Mouse (Mus musculus) limb, embryonic 15.5 days (tissue): ENCODE measurements at regions not wholly inside any gene's neighbourhood (a gene's known extent, or its start where the extent isn't known, plus 50 kb on each side); places are given as distances from the start of the nearest gene placed in this dataset.
A peak's percentile ranks its signal among the peaks of the same experiment; 100 is the strongest.

Source experiments
- ATAC-seq: fragments of 200-750 bp; cut with Nextera tagmentation; 2 replicates; pipeline ENCODE4 v1.8.0; 2017; ENCODE audit warnings: low read depth, moderate TSS enrichment; ENCODE audit not compliant: insufficient number of reproducible peaks, low FRiP score, low TSS enrichment
- H3K27ac ChIP-seq: fragments of 300-500 bp; sonication (generic); 2 replicates; pipeline ENCODE4 v1.5.1; 2015; ENCODE audit warnings: moderate library complexity, mild to moderate bottlenecking, inconsistent platforms
- H3K27me3 ChIP-seq: fragments of 300-500 bp; sonication (generic); 2 replicates; pipeline ENCODE4 v1.6.1; 2015; ENCODE audit warnings: inconsistent platforms
- H3K36me3 ChIP-seq: fragments of 300-500 bp; sonication (generic); 2 replicates; pipeline ENCODE4 v1.6.1; 2015; ENCODE audit warnings: inconsistent platforms
- H3K4me1 ChIP-seq: fragments of 300-500 bp; sonication (generic); 2 replicates; pipeline ENCODE4 v1.6.1; 2015; ENCODE audit warnings: inconsistent platforms
- H3K4me2 ChIP-seq: fragments of 300-500 bp; sonication (generic); 2 replicates; pipeline ENCODE4 v1.6.1; 2015; ENCODE audit warnings: mild to moderate bottlenecking, inconsistent platforms
- H3K4me3 ChIP-seq: fragments of 300-500 bp; sonication (generic); 2 replicates; pipeline ENCODE4 v1.5.1; 2015; ENCODE audit warnings: mild to moderate bottlenecking, inconsistent platforms
- H3K9ac ChIP-seq: fragments of 300-500 bp; sonication (generic); 2 replicates; pipeline ENCODE4 v1.6.1; 2015; ENCODE audit warnings: inconsistent platforms
- H3K9me3 ChIP-seq: fragments of 300-500 bp; sonication (generic); 2 replicates; pipeline ENCODE4 v1.6.1; 2016; ENCODE audit warnings: inconsistent platforms
- WGBS: fragments of 180-500 bp; shearing (Covaris S2); methylation state at CpG from one replicate; pipeline ENCODE4 v1.1.7; 2015; 5-methylcytosine and 5-hydroxymethylcytosine counted together

GRCm38 (mm10) chr4:9047151-9047550, 808.3 kb upstream of the Car8 start:
- WGBS = 56% methylated on average over 4 of the region's 4 CpGs
- ATAC-seq = no peak
- no peak overlapping the region for H3K27ac ChIP-seq
- H3K9ac ChIP-seq = no peak overlapping the region
- H3K4me1 ChIP-seq = no peaks in the 10 kb centered on the region
- no peaks in the 10 kb centered on the region for H3K36me3 ChIP-seq
- H3K27me3 ChIP-seq = no peaks in the 10 kb centered on the region
- H3K4me2 ChIP-seq = no peak overlapping the region
- H3K9me3 ChIP-seq = no peaks in the 10 kb centered on the region
- H3K4me3 ChIP-seq = no peak overlapping the region

- H3K9ac ChIP-seq = no peak overlapping the region
Observed at GRCm38 (mm10) chr4:9046436-9046835, 807.6 kb upstream of the Car8 start.

GRCm38 (mm10) chr4:9046030-9046429, 807.2 kb upstream of the Car8 start:
- no peak for ATAC-seq
- Histone ChIP-seq H3K4me3 (no peak overlapping the region), H3K4me2 (no peak overlapping the region), H3K9me3 (no peaks in the 10 kb centered on the region), H3K27ac (no peak overlapping the region), H3K4me1 (no peaks in the 10 kb centered on the region), H3K27me3 (no peaks in the 10 kb centered on the region), H3K9ac (no peak overlapping the region), H3K36me3 (no peaks in the 10 kb centered on the region)
- WGBS = 79% methylated on average over 4 of the region's 4 CpGs

More at GRCm38 (mm10) chr4:9046436-9046835, 807.6 kb upstream of the Car8 start:
- no peaks in the 10 kb centered on the region for H3K4me1 ChIP-seq
- H3K27ac ChIP-seq = no peak overlapping the region
- no peak overlapping the region for H3K4me3 ChIP-seq
- H3K9me3 ChIP-seq = no peaks in the 10 kb centered on the region
- H3K4me2 ChIP-seq = no peak overlapping the region
- H3K27me3 ChIP-seq = no peaks in the 10 kb centered on the region
- no peaks in the 10 kb centered on the region for H3K36me3 ChIP-seq
- 87% methylated on average over 14 of the region's 14 CpGs for WGBS
- ATAC-seq = no peak

GRCm38 (mm10) chr4:9036005-9036404, 797.2 kb upstream of the Car8 start:
- no peaks in the 10 kb centered on the region for H3K9me3 ChIP-seq
- H3K4me3 ChIP-seq = no peak overlapping the region
- no peaks in the 10 kb centered on the region for H3K36me3 ChIP-seq
- no peak overlapping the region for H3K9ac ChIP-seq
- no peak for ATAC-seq
- no peak overlapping the region for H3K4me2 ChIP-seq
- 71% methylated on average over 4 of the region's 4 CpGs for WGBS
- no peak overlapping the region for H3K27ac ChIP-seq
- 0 out of 2 replicates have a peak, but pooled peaks cover 2% of the 10 kb centered on the region for H3K27me3 ChIP-seq
- H3K4me1 ChIP-seq = peaks cover 2% of the 10 kb centered on the region; the same call in 1 of the 2 replicates

- no peak for ATAC-seq
- no peak overlapping the region for H3K4me3 ChIP-seq
- no peaks in the 10 kb centered on the region for H3K36me3 ChIP-seq
- no peak overlapping the region for H3K9ac ChIP-seq
- H3K27me3 ChIP-seq = peaks cover 2% of the 10 kb centered on the region; the same call in 1 of the 2 replicates
- WGBS = 39% methylated on average over 4 of the region's 4 CpGs
- peaks cover 2% of the 10 kb centered on the region; the same call in 1 of the 2 replicates for H3K4me1 ChIP-seq
- H3K9me3 ChIP-seq = no peaks in the 10 kb centered on the region
- no peak overlapping the region for H3K27ac ChIP-seq
- H3K4me2 ChIP-seq = no peak overlapping the region
Observed at GRCm38 (mm10) chr4:9035350-9035749, 796.5 kb upstream of the Car8 start.

GRCm38 (mm10) chr4:9034280-9034679, 795.4 kb upstream of the Car8 start:
- no peak overlapping the region for H3K9ac ChIP-seq
- no peaks in the 10 kb centered on the region for H3K36me3 ChIP-seq
- ATAC-seq = no peak
- H3K4me3 ChIP-seq = no peak overlapping the region
- H3K27ac ChIP-seq = no peak overlapping the region
- no peaks in the 10 kb centered on the region for H3K9me3 ChIP-seq
- H3K4me1 ChIP-seq = peaks cover 2% of the 10 kb centered on the region; the same call in 1 of the 2 replicates
- WGBS = 47% methylated on average over 4 of the region's 4 CpGs
- no peak overlapping the region for H3K4me2 ChIP-seq
- peaks cover 2% of the 10 kb centered on the region; the same call in 1 of the 2 replicates for H3K27me3 ChIP-seq

- WGBS = 76% methylated on average over 6 of the region's 6 CpGs
- Histone ChIP-seq H3K9ac (no peak overlapping the region), H3K36me3 (no peaks in the 10 kb centered on the region), H3K4me3 (no peak overlapping the region), H3K9me3 (no peaks in the 10 kb centered on the region), H3K27me3 (peaks cover 2% of the 10 kb centered on the region; the same call in 1 of the 2 replicates), H3K27ac (no peak overlapping the region), H3K4me1 (peaks cover 6% of the 10 kb centered on the region; the same call in 1 of the 2 replicates), H3K4me2 (no peak overlapping the region)
- no peak for ATAC-seq
Observed at GRCm38 (mm10) chr4:9033106-9033642, 794.3 kb upstream of the Car8 start.

GRCm38 (mm10) chr4:9031634-9032033, 792.8 kb upstream of the Car8 start:
- H3K4me2 ChIP-seq = no peak overlapping the region
- peaks cover 2% of the 10 kb centered on the region; the same call in 1 of the 2 replicates for H3K27me3 ChIP-seq
- no peaks in the 10 kb centered on the region for H3K36me3 ChIP-seq
- no peak for ATAC-seq
- H3K9me3 ChIP-seq = no peaks in the 10 kb centered on the region
- H3K9ac ChIP-seq = no peak overlapping the region
- peaks cover 13% of the 10 kb centered on the region for H3K4me1 ChIP-seq
- WGBS = 29% methylated on average over 6 of the region's 6 CpGs
- no peak overlapping the region for H3K4me3 ChIP-seq
- no peak overlapping the region for H3K27ac ChIP-seq

GRCm38 (mm10) chr4:9028946-9029345, 790.1 kb upstream of the Car8 start:
- Histone ChIP-seq H3K27me3 (peaks cover 16% of the 10 kb centered on the region; the same call in 1 of the 2 replicates), H3K9ac (no peak overlapping the region), H3K27ac (no peak overlapping the region), H3K36me3 (no peaks in the 10 kb centered on the region), H3K4me1 (peaks cover 11% of the 10 kb centered on the region), H3K4me2 (peak overlapping the region; percentile 84), H3K9me3 (no peaks in the 10 kb centered on the region), H3K4me3 (peak overlapping the region; percentile 41; the same call in 1 of the 2 replicates)
- ATAC-seq = no peak
- whole genome bisulfite sequencing = 18% methylated on average over 6 of the region's 6 CpGs

- H3K4me2 ChIP-seq = peak overlapping the region; percentile 84
- no peaks in the 10 kb centered on the region for H3K36me3 ChIP-seq
- peaks cover 11% of the 10 kb centered on the region for H3K4me1 ChIP-seq
- H3K4me3 ChIP-seq = peak overlapping the region; percentile 41
- H3K9me3 ChIP-seq = no peaks in the 10 kb centered on the region
- no peak overlapping the region for H3K27ac ChIP-seq
- WGBS = 1% methylated on average over 12 of the region's 12 CpGs
- peaks cover 21% of the 10 kb centered on the region; the same call in 1 of the 2 replicates for H3K27me3 ChIP-seq
- no peak overlapping the region for H3K9ac ChIP-seq
- no peak for ATAC-seq
Observed at GRCm38 (mm10) chr4:9028475-9028874, 789.6 kb upstream of the Car8 start.

GRCm38 (mm10) chr4:9027798-9028404, 789.1 kb upstream of the Car8 start:
- H3K27ac ChIP-seq = no peak overlapping the region
- peak; percentile 70 for ATAC-seq
- peak overlapping the region; percentile 23; the same call in 1 of the 2 replicates for H3K9ac ChIP-seq
- no peaks in the 10 kb centered on the region for H3K36me3 ChIP-seq
- peaks cover 11% of the 10 kb centered on the region for H3K4me1 ChIP-seq
- no peaks in the 10 kb centered on the region for H3K9me3 ChIP-seq
- H3K4me3 ChIP-seq = peak overlapping the region; percentile 41
- H3K4me2 ChIP-seq = peak overlapping the region; percentile 84
- peaks cover 27% of the 10 kb centered on the region for H3K27me3 ChIP-seq
- WGBS = 0% methylated on average over 30 of the region's 30 CpGs

- Histone ChIP-seq H3K9ac (no peak overlapping the region), H3K4me2 (peak overlapping the region; percentile 84), H3K27ac (no peak overlapping the region), H3K27me3 (peaks cover 32% of the 10 kb centered on the region), H3K4me3 (peak overlapping the region; percentile 41; the same call in 1 of the 2 replicates), H3K9me3 (no peaks in the 10 kb centered on the region), H3K36me3 (no peaks in the 10 kb centered on the region), H3K4me1 (peaks cover 11% of the 10 kb centered on the region)
- ATAC-seq = no peak
- 5% methylated on average over 7 of the region's 7 CpGs for WGBS
Observed at GRCm38 (mm10) chr4:9027383-9027782, 788.5 kb upstream of the Car8 start.
